Comparison of ENCODE assay signal across 15 mouse cellular contexts in the genomic region with DNA sequence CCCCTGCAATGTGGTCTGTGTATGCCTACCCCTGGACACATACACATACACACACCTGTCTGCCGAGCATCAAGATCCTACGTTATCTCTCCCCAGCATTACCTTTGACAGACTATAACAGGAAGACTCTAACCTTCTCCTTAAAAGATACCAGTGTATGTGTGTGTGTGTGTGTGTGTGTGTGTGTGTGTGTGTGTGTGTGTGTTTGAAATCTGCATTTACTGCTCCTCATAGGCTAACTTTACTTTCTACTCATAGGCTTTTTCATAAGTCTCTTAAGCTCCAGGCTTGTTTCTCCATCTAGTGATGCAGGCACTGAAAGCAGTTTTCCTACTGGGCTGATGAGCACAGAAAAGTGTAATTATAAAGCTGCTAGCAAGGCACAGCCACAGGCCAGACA.
"Had no signal": no experiment of that assay in that cellular context is flagged by ENCODE, and none has a peak within 500 bp of the region (broad histone marks: within the 10 kb centered on the region; RNA-seq: fewer than 3 reads in every experiment).

No protein-coding gene starts in this region.

- ATAC-seq: midbrain, embryonic 16.5 days had no signal

- H3K4me3 ChIP-seq: layer of hippocampus, adult 2 months; limb, embryonic 13.5 days; midbrain, embryonic 12.5 days had no signal

- H3K27ac ChIP-seq: kidney, postnatal 0 days; layer of hippocampus, adult 2 months; limb, embryonic 13.5 days; liver, embryonic 14.5 days; midbrain, embryonic 12.5 days had no signal

- H3K4me1 ChIP-seq: midbrain, embryonic 12.5 days had no signal

- H3K9ac ChIP-seq: limb, embryonic 13.5 days; liver, embryonic 14.5 days; lung, embryonic 14.5 days; midbrain, embryonic 12.5 days had no signal

- H3K9me3 ChIP-seq: limb, embryonic 13.5 days; midbrain, embryonic 12.5 days had no signal

- H3K27me3 ChIP-seq: limb, embryonic 13.5 days; midbrain, embryonic 12.5 days had no signal

- H3K36me3 ChIP-seq: limb, embryonic 13.5 days; midbrain, embryonic 12.5 days had no signal

- H3K4me2 ChIP-seq: limb, embryonic 13.5 days; lung, embryonic 14.5 days; midbrain, embryonic 12.5 days had no signal

- DNase-seq: kidney, adult 11 months; kidney, adult 9 months; kidney, postnatal 4 days; left cerebral cortex, postnatal 4 days; lung, embryonic 14.5 days; lung, postnatal 10 days; lung, postnatal 4 days; right cerebral cortex, postnatal 14 days; thymus, adult 18-20 months had no signal
